Mouse (Mus musculus) embryo, embryonic 10 days (tissue): ENCODE measurements around the gene Sult2b1.

ENCODE experiments used
- DNase-seq: peaks from one replicate; pipeline ENCODE4 v3.0.0-alpha.2; 2015; ENCODE audit warnings: low spot score

Sult2b1 gene

GRCm38 (mm10) chr7:45693921-45694591 is 90.4 kb downstream of the Sult2b1 start, which contains the start of gene Sec1:
TSS of gene Sec1 (minus strand) at chr7:45694402.
- DNase-seq: no peak

- no peak for DNase-seq
Measured at GRCm38 (mm10) chr7:45692364-45692763, 92.1 kb downstream of the Sult2b1 start.

GRCm38 (mm10) chr7:45689800-45690199 is 94.7 kb downstream of the Sult2b1 start:
- no peak for DNase-seq

GRCm38 (mm10) chr7:45689099-45689498 is 95.4 kb downstream of the Sult2b1 start:
- DNase-seq: no peak

- DNase-seq: no peak
Measured at GRCm38 (mm10) chr7:45686841-45687240, 97.6 kb downstream of the Sult2b1 start.

GRCm38 (mm10) chr7:45685811-45686210 is 98.7 kb downstream of the Sult2b1 start:
- DNase-seq: peak; percentile 16

- DNase-seq: no peak
Measured at GRCm38 (mm10) chr7:45683396-45684050, 100.9 kb downstream of the Sult2b1 start, which contains the start of gene Ntn5. TSS of gene Ntn5 (plus strand) at chr7:45684022.

GRCm38 (mm10) chr7:45682144-45683126 is 102.0 kb downstream of the Sult2b1 start:
- peak; percentile 95 for DNase-seq

- DNase-seq: no peak
Measured at GRCm38 (mm10) chr7:45681046-45681736, 103.3 kb downstream of the Sult2b1 start.
